Mouse (Mus musculus) heart, postnatal 0 days (tissue): ENCODE measurements around the gene Cnot10.

Experiments
- CTCF ChIP-seq: IDR thresholded peaks from 2 replicates; pipeline ENCODE4 v1.5.1; 2016; ENCODE audit warnings: antibody characterized with exemption, control low read depth, low read depth
- EP300 ChIP-seq: IDR thresholded peaks from 2 replicates; pipeline ENCODE4 v1.6.1; 2016; ENCODE audit warnings: antibody characterized with exemption, low read depth

- TF ChIP-seq EP300 = no peak
- TF ChIP-seq CTCF = no peak
These were observed 55.6 kb downstream of the Cnot10 start for GRCm38 (mm10) chr9:114584183-114585016.
